Mouse (Mus musculus): ENCODE measurements around the gene Cacnb2. TPM values are rescaled to one million over a fixed set of nuclear protein-coding genes. Genes with fewer than 3 reads are reported as not detected.

Gene Cacnb2
- total RNA-seq, 4 experiments from 2014 or later = 70.5 to 105 (median 82.0) TPM

DNA sequence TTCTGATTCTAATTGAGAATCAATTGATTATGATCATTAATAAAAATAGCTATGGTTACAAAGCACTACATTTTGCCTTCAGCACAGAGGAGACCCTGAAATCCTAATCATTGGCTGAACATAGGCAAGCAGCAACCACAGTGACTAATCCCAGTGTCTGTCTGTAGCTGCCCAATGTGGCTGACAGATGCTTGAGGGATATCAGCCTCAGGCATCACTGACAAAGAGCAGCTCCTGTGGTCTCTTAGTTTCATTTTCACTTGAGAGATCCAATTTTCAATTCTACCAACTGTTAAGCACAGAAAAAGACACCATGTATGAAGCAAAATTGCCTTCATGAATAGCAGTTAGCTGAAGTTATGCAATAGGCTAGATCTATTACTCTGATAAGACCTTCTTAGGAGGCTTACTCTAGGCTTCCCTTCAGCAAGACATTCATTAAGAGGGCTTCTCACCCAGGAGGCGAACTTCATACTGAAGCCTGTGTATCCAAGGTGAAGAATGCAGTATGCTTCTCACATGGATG is 358.1 kb downstream of the Cacnb2 start:
- DNase-seq (ENCODE audit: low spot score) = no peak

DNA sequence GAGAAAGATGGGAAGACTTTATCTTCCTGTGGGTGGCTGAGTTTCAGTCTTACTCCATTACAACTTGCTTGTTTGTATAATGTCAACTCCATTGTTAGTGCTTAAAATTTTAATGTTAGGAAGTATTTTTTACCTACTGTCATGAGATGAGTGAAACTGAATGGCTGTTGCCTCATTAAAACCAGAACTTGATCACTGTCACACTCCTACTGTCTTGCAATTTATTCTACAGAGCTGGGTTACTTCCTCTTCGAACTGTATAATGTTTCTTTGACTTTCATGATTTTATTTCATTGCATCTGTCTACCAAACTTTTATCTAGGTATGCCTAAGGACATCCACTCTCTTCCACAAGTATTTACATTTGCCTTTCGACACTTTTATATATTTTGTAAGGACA is 358.6 kb downstream of the Cacnb2 start:
- no peak for DNase-seq (ENCODE audit: low spot score)

DNA sequence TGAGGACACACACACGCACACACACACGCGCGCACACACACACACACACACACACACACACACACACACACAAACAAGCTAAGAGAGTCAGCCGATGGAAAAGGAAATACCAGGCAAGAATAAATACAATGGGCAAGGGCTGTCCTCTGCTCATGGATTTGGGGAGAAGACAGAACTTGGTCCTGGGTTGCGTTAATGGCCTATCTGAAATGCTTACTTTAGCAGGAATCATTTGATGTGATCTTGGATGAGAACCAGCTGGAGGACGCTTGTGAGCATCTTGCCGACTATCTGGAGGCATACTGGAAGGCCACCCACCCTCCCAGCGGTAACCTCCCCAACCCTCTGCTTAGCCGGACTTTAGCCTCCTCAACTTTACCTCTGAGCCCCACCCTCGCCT is 381.1 kb downstream of the Cacnb2 start:
- no peak for DNase-seq (ENCODE audit: low spot score)

DNA sequence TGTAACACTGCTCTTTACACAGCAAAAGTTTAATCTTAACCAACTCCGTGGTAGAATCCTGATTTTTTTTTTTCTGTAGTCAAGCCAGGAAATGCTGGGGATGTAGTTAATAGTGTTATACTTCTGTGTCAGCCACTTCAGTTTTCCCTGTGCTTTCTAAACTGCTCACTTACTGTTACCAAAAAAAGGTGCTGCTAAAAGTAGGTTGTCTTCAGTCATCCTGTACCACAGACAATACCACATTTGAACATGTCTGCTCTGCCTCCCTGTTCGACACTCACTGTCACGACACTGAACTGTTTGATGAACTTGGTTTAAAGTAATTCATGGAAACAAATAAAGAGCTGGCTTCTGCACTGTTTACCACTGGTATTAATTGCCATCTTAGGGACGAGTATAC is 385.6 kb downstream of the Cacnb2 start:
- DNase-seq (ENCODE audit: low spot score) = no peak

DNA sequence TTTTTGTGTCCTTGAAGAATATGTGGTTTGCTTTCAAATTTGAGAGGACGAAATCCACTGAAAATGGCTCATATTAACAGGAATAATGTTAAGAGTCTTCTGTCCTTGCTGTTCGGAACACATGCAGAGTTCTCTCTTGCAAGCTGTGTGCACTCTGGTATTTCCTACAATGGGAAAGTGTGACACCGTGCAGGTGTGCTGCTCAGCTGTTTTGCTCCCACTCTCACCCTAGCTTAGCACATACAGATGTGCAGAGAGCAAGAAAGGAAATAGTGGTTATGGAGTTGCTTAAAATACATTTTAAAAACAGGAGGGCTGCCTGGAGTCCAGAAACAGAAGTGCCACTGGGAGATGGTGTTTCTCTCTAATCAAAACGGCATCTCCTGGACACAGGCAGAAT is 386.5 kb downstream of the Cacnb2 start:
- no peak for DNase-seq (ENCODE audit: low spot score)

DNA sequence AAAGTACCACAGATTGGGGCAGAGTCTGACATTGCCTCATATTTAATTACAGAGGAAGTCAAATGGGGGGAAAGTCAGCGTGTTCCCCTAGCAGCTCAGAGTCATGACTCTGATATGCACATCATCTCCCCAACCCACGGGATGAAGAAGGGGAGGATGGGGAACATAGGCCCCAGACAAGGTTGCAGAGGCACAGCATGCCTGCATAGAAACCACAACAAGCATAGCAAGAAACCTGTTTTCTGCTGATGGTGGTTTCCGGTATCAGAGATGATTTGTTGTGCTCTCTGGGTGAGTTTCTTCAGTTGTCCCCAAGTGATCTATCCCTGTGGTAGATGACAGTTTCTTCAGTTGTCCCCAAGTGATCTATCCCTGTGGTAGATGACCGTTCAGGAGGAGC is 389.6 kb downstream of the Cacnb2 start:
- no peak for DNase-seq (ENCODE audit: low spot score)

DNA sequence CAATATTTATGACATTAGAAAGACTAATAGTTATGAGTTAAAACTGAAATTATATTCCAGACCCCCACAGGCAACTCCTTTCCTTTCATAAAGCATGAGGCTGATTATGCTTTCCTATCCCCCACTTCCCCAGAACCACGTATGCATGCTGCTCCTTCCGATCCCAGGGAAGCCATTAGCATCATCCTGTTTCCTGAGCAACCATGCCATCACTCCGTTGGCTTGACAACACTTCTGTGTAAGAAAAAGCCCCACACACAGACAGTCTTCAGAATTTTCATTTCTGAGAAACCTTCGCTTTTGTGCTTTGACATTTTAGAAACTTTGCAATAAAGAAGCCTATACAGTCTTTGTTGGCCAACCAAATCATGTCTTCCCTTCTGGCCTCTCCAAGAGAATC is 393.1 kb downstream of the Cacnb2 start:
- no peak for DNase-seq (ENCODE audit: low spot score)

DNA sequence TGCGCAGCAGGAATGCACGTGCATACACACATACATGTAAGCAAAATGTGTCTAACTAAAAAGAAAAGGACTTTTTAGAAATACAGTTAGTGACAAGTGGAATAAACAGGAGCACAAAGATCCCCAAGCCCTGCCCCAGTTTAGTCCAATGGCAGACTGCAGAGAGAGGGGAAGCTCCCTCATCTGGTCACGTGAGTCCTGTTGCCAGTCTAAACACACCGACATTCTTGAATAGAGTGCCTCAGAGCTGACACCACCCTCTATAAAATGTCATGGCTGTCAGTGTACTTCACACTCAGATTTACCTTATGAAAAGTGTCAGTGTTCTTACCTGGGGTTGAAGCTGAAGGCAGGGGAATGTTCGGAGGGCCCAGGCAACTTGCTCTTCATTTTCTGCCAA is 394.9 kb downstream of the Cacnb2 start:
- no peak for DNase-seq (ENCODE audit: low spot score)

DNA sequence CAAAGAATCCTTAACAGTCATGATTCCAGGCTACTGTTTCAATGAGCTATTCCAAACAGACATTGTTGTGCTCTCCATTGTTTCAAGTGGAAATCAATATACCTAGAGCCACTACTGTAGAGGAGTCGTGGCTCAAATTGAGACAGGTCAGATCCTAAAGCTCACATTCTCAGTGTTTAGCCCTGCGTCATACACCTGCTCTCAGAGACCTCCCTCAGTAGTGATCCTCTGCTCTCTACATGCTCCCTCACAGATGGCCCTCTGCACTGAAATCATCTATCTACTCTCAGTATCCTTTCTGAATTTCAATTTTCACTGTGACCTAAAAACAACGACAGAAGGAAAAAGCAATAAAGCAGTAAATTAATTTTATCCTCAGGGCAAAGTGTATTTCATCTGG is 404.6 kb downstream of the Cacnb2 start:
- DNase-seq (ENCODE audit: low spot score) = no peak

DNA sequence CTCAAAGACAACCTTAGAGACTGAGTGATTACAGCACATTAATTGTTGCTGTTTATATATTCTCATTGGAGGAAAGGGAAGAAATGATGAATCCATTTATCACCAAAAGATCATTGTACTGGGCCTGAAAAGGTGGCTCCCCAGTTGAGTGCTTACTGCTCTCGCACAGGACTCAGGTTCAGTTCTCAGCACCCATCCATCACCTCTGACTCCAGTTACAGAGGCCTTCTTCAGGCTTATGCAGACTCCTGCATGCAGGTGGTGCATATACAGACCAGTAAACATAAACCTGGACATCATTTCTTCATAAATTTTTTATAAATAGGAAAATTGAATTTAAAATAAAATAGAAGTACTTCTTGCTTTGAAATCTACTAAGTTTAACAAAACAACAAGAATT is 405.2 kb downstream of the Cacnb2 start:
- no peak for DNase-seq (ENCODE audit: low spot score)

DNA sequence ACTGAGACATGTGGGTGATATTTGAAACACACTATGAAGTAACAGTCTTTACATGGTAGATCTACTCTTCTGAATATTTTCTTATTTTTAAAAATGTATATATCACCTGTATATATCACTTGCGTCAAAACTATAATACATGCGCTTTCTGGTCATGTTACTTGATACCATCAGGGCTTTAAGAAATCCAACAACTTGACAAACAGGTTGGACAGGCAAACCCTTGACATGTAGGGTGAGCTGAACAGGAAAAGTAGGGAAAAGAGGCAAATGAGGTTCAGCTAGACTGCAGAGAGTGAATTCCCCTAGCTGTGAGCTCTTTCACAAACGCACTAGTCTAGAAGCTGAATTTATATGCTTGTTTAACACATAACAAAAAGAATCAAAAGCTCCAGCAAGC is 423.9 kb downstream of the Cacnb2 start:
- DNase-seq (ENCODE audit: low spot score) = no peak

DNA sequence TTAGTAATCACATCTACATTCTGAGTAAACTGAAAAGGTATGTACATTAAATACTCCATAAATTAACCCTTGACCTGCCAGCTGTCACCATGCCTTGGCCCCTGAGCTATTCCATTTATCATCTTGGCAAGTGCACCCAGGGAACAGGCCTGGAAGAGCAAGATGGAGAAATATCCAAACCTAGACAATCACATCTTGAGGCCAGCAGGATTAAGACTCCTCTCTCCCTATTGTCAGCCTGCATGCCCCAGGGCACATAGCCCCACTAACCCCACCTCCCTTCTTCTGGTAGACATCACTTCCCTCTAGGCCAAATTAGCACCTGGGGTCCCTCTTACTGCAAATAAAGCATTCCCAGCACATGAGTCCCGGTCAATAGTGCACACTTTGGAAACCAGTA is 424.9 kb downstream of the Cacnb2 start:
- no peak for DNase-seq (ENCODE audit: low spot score)

Other genes with a start within 250 kb of the Cacnb2 start
- gene Slc39a12, start 214.8 kb upstream of the Cacnb2 start, total RNA-seq (2022) = not detected

Data from heart, adult 8-10 months (tissue).